25 mouse cellular contexts compared by ENCODE assay signal in the genomic region with DNA sequence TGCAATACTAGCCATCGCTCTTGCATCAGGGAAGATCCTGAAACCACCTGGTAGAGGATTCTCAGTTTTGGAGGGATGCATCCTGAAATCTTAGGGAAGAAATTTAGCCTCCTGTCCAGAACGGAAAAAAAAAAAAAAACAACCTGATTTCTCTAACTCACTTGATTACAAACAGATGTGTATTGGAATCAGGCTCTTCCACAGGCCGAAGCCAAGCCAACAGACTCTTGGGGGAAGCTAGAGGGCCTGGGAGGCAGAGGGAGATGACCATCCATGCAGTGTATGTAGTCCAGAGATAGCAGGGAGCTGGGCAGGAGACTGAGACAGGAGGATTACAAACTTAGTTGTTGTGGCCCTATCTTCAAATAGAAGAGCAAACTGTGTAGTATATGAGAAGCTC. TPM values are rescaled to one million over a fixed set of nuclear protein-coding genes. Genes with fewer than 3 reads are reported as not detected.
A peak's percentile ranks its signal among the peaks of the same experiment; 100 is the strongest.
DNase-seq lines count a peak whose midpoint lies in the region; ATAC-seq lines count a peak whose summit lies in the region.
"Had no signal": no experiment of that assay in that cellular context is flagged by ENCODE, and none has a peak within 500 bp of the region (broad histone marks: within the 10 kb centered on the region; RNA-seq: fewer than 3 reads in every experiment).

No protein-coding gene starts in this region.

- H3K27me3 ChIP-seq in embryonic facial prominence, embryonic 12.5 days = no peaks in the 10 kb centered on the region
- no peaks in the 10 kb centered on the region for H3K27me3 ChIP-seq in limb, embryonic 13.5 days
- no peaks in the 10 kb centered on the region for H3K27me3 ChIP-seq in kidney, embryonic 16.5 days (ENCODE audit: insufficient read depth, low read length)
- H3K27me3 ChIP-seq: intestine, embryonic 15.5 days; neural tube, embryonic 13.5 days; stomach, embryonic 15.5 days had no signal

- peak; percentile 53 for DNase-seq in gastrocnemius, adult 18-20 months (ENCODE audit: low spot score)
- DNase-seq in gastrocnemius, adult 8-10 months (ENCODE audit: low spot score in 2 of 2) = no peak
- DNase-seq in 3T3-L1 (ENCODE audit: low read depth, low spot score) = peak; percentile 71
- DNase-seq in cerebellum, adult 9-10 months = no peak
- no peak for DNase-seq in layer of hippocampus, postnatal 14 days (ENCODE audit: low spot score in 2 of 2)
- DNase-seq: adrenal gland, postnatal 36 days; cerebellum, adult 11 months; cerebellum, postnatal 10 days; kidney, adult 8-10 months; kidney, postnatal 14 days; retina, postnatal 1 day; right cerebral cortex, postnatal 4 days; thymus, postnatal 25 days had no signal

- H3K27ac ChIP-seq in embryonic facial prominence, embryonic 12.5 days = 0 out of 2 replicates have a peak overlapping the region, but pooled peaks have one; percentile 41
- no peak overlapping the region for H3K27ac ChIP-seq in limb, embryonic 13.5 days
- H3K27ac ChIP-seq in kidney, embryonic 16.5 days (ENCODE audit: low read length) = no peak overlapping the region
- H3K27ac ChIP-seq: heart, embryonic 10.5 days; hindbrain, embryonic 10.5 days; intestine, embryonic 15.5 days; macrophage; neural tube, embryonic 13.5 days; stomach, embryonic 15.5 days had no signal

- 42% methylated on average over 3 of the region's 3 CpGs for WGBS in embryonic facial prominence, embryonic 12.5 days
- 36% methylated on average over 3 of the region's 3 CpGs for WGBS in limb, embryonic 13.5 days
- 73% methylated on average over 3 of the region's 3 CpGs for WGBS in kidney, embryonic 16.5 days

- ATAC-seq in embryonic facial prominence, embryonic 12.5 days (ENCODE audit: insufficient number of reproducible peaks, insufficient read depth, low FRiP score, low TSS enrichment) = no peak
- ATAC-seq in limb, embryonic 13.5 days (ENCODE audit: low FRiP score, low read depth) = peak; percentile 28; the same call in 1 of the 2 replicates
- ATAC-seq in kidney, embryonic 16.5 days (ENCODE audit: low FRiP score, low TSS enrichment) = no peak
- ATAC-seq: hindbrain, embryonic 16.5 days; intestine, embryonic 15.5 days; midbrain, embryonic 16.5 days had no signal

- peaks cover 5% of the 10 kb centered on the region; the same call in 1 of the 2 replicates for H3K36me3 ChIP-seq in embryonic facial prominence, embryonic 12.5 days
- peaks cover 15% of the 10 kb centered on the region; the same call in 1 of the 2 replicates for H3K36me3 ChIP-seq in limb, embryonic 13.5 days
- peaks cover 8% of the 10 kb centered on the region; the same call in 1 of the 2 replicates for H3K36me3 ChIP-seq in kidney, embryonic 16.5 days (ENCODE audit: insufficient read depth, low read length)
- H3K36me3 ChIP-seq: neural tube, embryonic 13.5 days had no signal

- H3K4me3 ChIP-seq in embryonic facial prominence, embryonic 12.5 days = no peak overlapping the region
- H3K4me3 ChIP-seq in limb, embryonic 13.5 days = no peak overlapping the region
- no peak overlapping the region for H3K4me3 ChIP-seq in kidney, embryonic 16.5 days (ENCODE audit: low read length)
- H3K4me3 ChIP-seq: heart, embryonic 10.5 days; hindbrain, embryonic 10.5 days; intestine, embryonic 15.5 days; myocyte; neural tube, embryonic 13.5 days; stomach, embryonic 15.5 days had no signal

- peaks cover 37% of the 10 kb centered on the region for H3K4me1 ChIP-seq in embryonic facial prominence, embryonic 12.5 days
- peaks cover 39% of the 10 kb centered on the region for H3K4me1 ChIP-seq in limb, embryonic 13.5 days
- peaks cover 31% of the 10 kb centered on the region for H3K4me1 ChIP-seq in kidney, embryonic 16.5 days (ENCODE audit: insufficient read depth, low read length)

- H3K4me2 ChIP-seq in embryonic facial prominence, embryonic 12.5 days (replicated peaks) = no peak overlapping the region
- 0 out of 2 replicates have a peak overlapping the region, but pooled peaks have one; percentile 15 for H3K4me2 ChIP-seq in limb, embryonic 13.5 days (replicated peaks)
- H3K4me2 ChIP-seq in kidney, embryonic 16.5 days (replicated peaks; ENCODE audit: low read depth, low read length) = no peak overlapping the region
- H3K4me2 ChIP-seq: intestine, embryonic 15.5 days; neural tube, embryonic 13.5 days; stomach, embryonic 15.5 days had no signal

- no peak overlapping the region for H3K9ac ChIP-seq in embryonic facial prominence, embryonic 12.5 days
- no peak overlapping the region for H3K9ac ChIP-seq in limb, embryonic 13.5 days
- H3K9ac ChIP-seq in kidney, embryonic 16.5 days (replicated peaks; ENCODE audit: low read length) = no peak overlapping the region
- H3K9ac ChIP-seq: intestine, embryonic 15.5 days; neural tube, embryonic 13.5 days; stomach, embryonic 15.5 days had no signal

- H3K9me3 ChIP-seq in embryonic facial prominence, embryonic 12.5 days = no peaks in the 10 kb centered on the region
- H3K9me3 ChIP-seq in limb, embryonic 13.5 days = no peaks in the 10 kb centered on the region
- no peaks in the 10 kb centered on the region for H3K9me3 ChIP-seq in kidney, embryonic 16.5 days (ENCODE audit: low read length)
- H3K9me3 ChIP-seq: heart, embryonic 10.5 days; hindbrain, embryonic 10.5 days; intestine, embryonic 15.5 days; neural tube, embryonic 13.5 days; stomach, embryonic 15.5 days had no signal

RNA-seq across cellular contexts. Expression of a gene that starts 29.0 kb away (rescaled TPM):
- under 1 TPM; 0.43 to 0.88 TPM for total RNA-seq in gastrocnemius, adult 18-20 months (2021)
- total RNA-seq in gastrocnemius, adult 8-10 months (2022) = 1 to 10 TPM in 1 of 4 experiments, under 1 TPM in 3; 0.17 to 1.3 (median 0.62) TPM
- polyA plus RNA-seq in embryonic facial prominence, embryonic 12.5 days (2016; fragmentation: Nextera tagmentation; extraction: Ambion mirVana) = 121 and 122 TPM in 2 replicates
- 123 TPM in 2 replicates for polyA plus RNA-seq in limb, embryonic 13.5 days (2015; fragmentation: Nextera tagmentation; extraction: Ambion mirVana)
- polyA plus RNA-seq in kidney, embryonic 16.5 days (2015; fragmentation: Nextera tagmentation; extraction: Ambion mirVana) = 115 and 118 TPM in 2 replicates
- 10 to 100 TPM; 38.3 to 40.2 TPM for total RNA-seq in layer of hippocampus, postnatal 14 days (2021)
- polyA plus RNA-seq: macrophage had no signal

RNA-seq across cellular contexts. Expression of a gene that starts 30.0 kb away (rescaled TPM):
- total RNA-seq in gastrocnemius, adult 18-20 months (2021) = 10 to 100 TPM; 17.7 to 21.8 TPM
- total RNA-seq in gastrocnemius, adult 8-10 months (2022) = 10 to 100 TPM; 15.9 to 19.6 (median 18.1) TPM
- polyA plus RNA-seq in embryonic facial prominence, embryonic 12.5 days (2016; fragmentation: Nextera tagmentation; extraction: Ambion mirVana) = 101 and 114 TPM in 2 replicates
- 74.0 and 75.0 TPM in 2 replicates for polyA plus RNA-seq in limb, embryonic 13.5 days (2015; fragmentation: Nextera tagmentation; extraction: Ambion mirVana)
- polyA plus RNA-seq in kidney, embryonic 16.5 days (2015; fragmentation: Nextera tagmentation; extraction: Ambion mirVana) = 121 and 123 TPM in 2 replicates
- 10 to 100 TPM; 46.4 to 52.1 TPM for total RNA-seq in layer of hippocampus, postnatal 14 days (2021)

Comparison
In these comparisons a context has a peak if more than half of its experiments do, and no peak if none do; other contexts are left out.
1. DNase-seq: peak in gastrocnemius, adult 18-20 months (single experiment) and 3T3-L1 (single experiment); none in gastrocnemius, adult 8-10 months (0 of 2), cerebellum, adult 9-10 months (single experiment) and layer of hippocampus, postnatal 14 days (0 of 2).
2. RNA of a gene that starts 29.0 kb away (total RNA-seq): 38.3 to 40.2 TPM in layer of hippocampus, postnatal 14 days; 0.43 to 0.88 TPM in gastrocnemius, adult 18-20 months and 0.17 to 1.3 TPM in gastrocnemius, adult 8-10 months; every median in the first group is over 10 times any median in the second.